Mouse (Mus musculus) liver, embryonic 13.5 days (tissue): Measurements from ENCODE around the gene Mpnd. TPM values are rescaled to one million over a fixed set of nuclear protein-coding genes. Genes with fewer than 3 reads are reported as not detected.

Experiments
- ATAC-seq: fragments of 200-750 bp; cut with Nextera tagmentation; 2 replicates; pipeline ENCODE4 v1.8.0; 2017; ENCODE audit warnings: low read depth, mild to moderate bottlenecking, moderate number of reproducible peaks, moderate library complexity
- DNase-seq: peaks from one replicate; pipeline ENCODE4 v3.0.0; 2022
- H3K27ac ChIP-seq: fragments of 300-500 bp; sonication (generic); 2 replicates; pipeline ENCODE4 v1.5.1; 2015; ENCODE audit warnings: moderate library complexity, mild to moderate bottlenecking, inconsistent platforms
- H3K27me3 ChIP-seq: fragments of 300-500 bp; sonication (generic); 2 replicates; pipeline ENCODE4 v1.6.1; 2015; ENCODE audit warnings: mild to moderate bottlenecking, inconsistent platforms
- H3K36me3 ChIP-seq: fragments of 300-500 bp; sonication (generic); 2 replicates; pipeline ENCODE4 v1.6.1; 2015; ENCODE audit warnings: mild to moderate bottlenecking, inconsistent platforms
- H3K4me1 ChIP-seq: fragments of 300-500 bp; sonication (generic); replicated peaks from 2 replicates; pipeline ENCODE4 v1.6.1; 2015; ENCODE audit warnings: inconsistent platforms
- H3K4me2 ChIP-seq: fragments of 300-500 bp; sonication (generic); 2 replicates; pipeline ENCODE4 v1.6.1; 2015; ENCODE audit warnings: inconsistent platforms, mild to moderate bottlenecking, moderate library complexity
- H3K4me3 ChIP-seq: fragments of 300-500 bp; sonication (generic); replicated peaks from 2 replicates; pipeline ENCODE4 v1.5.1; 2015; ENCODE audit warnings: mild to moderate bottlenecking, inconsistent platforms
- H3K9ac ChIP-seq: fragments of 300-500 bp; sonication (generic); 2 replicates; pipeline ENCODE4 v1.6.1; 2015; ENCODE audit warnings: mild to moderate bottlenecking, inconsistent platforms
- H3K9me3 ChIP-seq: fragments of 300-500 bp; sonication (generic); replicated peaks from 2 replicates; pipeline ENCODE4 v1.6.1; 2016; ENCODE audit warnings: inconsistent platforms
- WGBS: fragments of 180-500 bp; shearing (Covaris S2); methylation state at CpG from one replicate; pipeline ENCODE4 v1.1.7; 2015; ENCODE audit not compliant: insufficient replicate concordance; 5-methylcytosine and 5-hydroxymethylcytosine counted together
- polyA plus RNA-seq: library from polyadenylated mRNA; unstranded; fragments of >200 nt; fragmentation: Nextera tagmentation; extraction: Ambion mirVana; gene quantifications from 2 replicates; pipeline ENCODE4 v1.2.1, GENCODE M21; 2015

Mpnd gene
- polyA plus RNA-seq = 13.5 and 14.5 TPM in 2 replicates

DNA sequence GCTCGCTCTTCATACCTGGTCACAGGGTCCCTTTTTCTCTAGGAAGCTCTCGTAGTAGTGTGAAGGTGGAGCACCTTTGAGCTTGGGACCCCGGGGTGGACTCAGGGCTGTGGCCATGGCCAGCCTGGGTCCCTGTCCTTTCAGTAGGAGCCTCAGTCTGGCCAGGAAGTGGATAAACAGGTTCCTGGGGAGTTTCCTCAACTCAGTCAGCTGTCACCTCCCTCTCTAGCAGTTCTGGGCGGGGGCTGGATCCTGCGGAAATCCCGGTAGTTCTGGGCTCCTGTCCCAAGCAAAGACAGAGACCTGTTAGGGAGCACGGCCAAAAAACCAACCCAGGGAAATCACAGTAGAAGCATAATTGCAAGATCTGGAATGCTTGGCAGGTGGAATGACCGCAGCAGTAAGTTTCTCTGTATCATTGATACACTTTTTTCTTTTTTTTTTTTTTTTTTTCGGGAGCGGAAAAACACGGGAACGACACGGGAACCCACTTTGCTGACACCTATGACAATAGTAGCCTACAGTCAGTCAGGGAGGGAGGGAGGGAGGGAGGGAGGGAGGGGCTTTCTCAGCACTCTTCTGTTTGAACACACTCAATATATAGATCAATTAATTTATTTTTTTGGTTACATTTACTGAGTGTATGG, at the start of gene Mpnd, which contains the start of gene Stap2:
Gene Mpnd (plus strand): TSS at position 297 of the 647 bp plus-strand sequence.
Gene Stap2 (minus strand): TSS at position 170 of the 647 bp plus-strand sequence.
- no peak within 1 kb of the TSS for H3K9ac ChIP-seq
- no peak for ATAC-seq
- H3K4me3 ChIP-seq = no peak within 1 kb of the TSS

DNA sequence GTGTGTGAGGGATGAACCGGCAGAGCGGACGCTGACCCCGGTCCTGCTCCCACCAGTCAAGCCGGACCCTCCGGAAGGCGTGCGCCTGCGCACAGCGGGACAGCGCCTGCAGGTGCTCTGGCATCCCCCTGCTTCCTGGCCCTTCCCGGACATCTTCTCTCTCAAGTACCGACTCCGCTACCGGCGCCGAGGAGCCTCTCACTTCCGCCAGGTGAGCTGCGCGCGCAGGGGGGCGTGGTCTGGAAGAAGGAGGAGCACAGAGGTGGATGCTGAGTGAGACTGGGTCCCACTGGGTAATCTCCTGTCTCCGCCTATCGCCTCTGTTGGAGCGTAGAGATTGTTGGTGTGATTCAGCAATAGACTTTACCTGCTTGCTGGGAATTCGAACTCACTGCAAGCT, 49.4 kb upstream of the Mpnd start:
- peaks cover 49% of the 10 kb centered on the region for H3K4me1 ChIP-seq
- H3K4me2 ChIP-seq = peak overlapping the region; percentile 77
- peak overlapping the region; percentile 63 for H3K4me3 ChIP-seq
- DNase-seq (peak; percentile 76), ATAC-seq (peak; percentile 22)
- no peaks in the 10 kb centered on the region for H3K9me3 ChIP-seq
- peaks cover 11% of the 10 kb centered on the region; the same call in 1 of the 2 replicates for H3K27me3 ChIP-seq
- H3K27ac ChIP-seq = no peak overlapping the region
- 3% methylated on average over 26 of the region's 26 CpGs for WGBS
- peaks cover 8% of the 10 kb centered on the region for H3K36me3 ChIP-seq
- H3K9ac ChIP-seq = peak overlapping the region; percentile 66

More for the DNA sequence above, at the start of gene Mpnd, which contains the start of gene Stap2:
- Histone ChIP-seq H3K9me3 (no peaks in the 10 kb centered on the region), H3K36me3 (no peaks in the 10 kb centered on the region), H3K4me1 (peaks cover 38% of the 10 kb centered on the region), H3K27me3 (peaks cover 25% of the 10 kb centered on the region), H3K27ac (no peak within 1 kb of the TSS; the same call in 1 of the 2 replicates), H3K4me2 (0 out of 2 replicates have a peak within 1 kb of the TSS, but pooled peaks have one; percentile 11)
- no peak for DNase-seq
- WGBS = 19% methylated on average over 13 of the region's 13 CpGs

DNA sequence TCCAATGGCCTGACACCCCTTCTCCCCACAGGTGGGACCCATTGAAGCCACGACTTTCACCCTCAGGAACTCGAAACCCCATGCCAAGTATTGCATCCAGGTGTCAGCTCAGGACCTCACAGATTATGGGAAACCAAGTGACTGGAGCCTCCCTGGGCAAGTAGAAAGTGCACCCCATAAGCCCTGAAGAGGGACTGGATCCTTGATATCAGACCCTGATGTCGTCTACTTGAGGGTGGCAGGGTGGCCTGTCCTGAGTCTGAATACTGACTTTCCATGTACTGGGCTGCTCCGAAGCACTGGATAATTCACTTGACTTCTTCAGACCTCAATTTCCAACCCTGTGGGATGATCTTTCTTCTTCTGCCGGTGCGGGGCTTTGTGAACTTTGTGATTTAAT, 48.9 kb upstream of the Mpnd start:
- H3K27me3 ChIP-seq = peaks cover 11% of the 10 kb centered on the region; the same call in 1 of the 2 replicates
- H3K9me3 ChIP-seq = no peaks in the 10 kb centered on the region
- 42% methylated on average over 6 of the region's 6 CpGs for WGBS
- no peak overlapping the region for H3K27ac ChIP-seq
- H3K9ac ChIP-seq = peak overlapping the region; percentile 66; the same call in 1 of the 2 replicates
- peaks cover 49% of the 10 kb centered on the region for H3K4me1 ChIP-seq
- ATAC-seq (no peak), DNase-seq (no peak)
- peak overlapping the region; percentile 63 for H3K4me3 ChIP-seq
- peak overlapping the region; percentile 77 for H3K4me2 ChIP-seq
- peaks cover 12% of the 10 kb centered on the region for H3K36me3 ChIP-seq

DNA sequence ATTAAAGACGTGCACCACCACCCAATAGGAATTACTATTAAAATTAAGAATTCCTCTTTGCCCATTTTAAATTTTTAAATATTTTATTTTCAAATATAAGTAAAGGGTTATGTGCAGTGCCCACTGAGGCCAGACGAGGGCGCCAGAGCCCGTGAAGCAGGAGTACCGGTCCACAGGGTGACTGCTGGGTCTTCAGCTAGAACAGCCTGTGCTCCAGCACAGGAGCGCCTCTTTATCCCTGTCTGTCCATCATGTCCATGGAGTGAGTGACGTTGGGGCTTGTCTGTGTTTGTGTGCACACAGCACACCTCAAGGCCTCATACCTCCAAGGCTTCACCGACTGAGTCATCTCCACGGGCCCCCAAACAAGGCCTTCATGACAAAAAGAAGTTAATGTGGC, 48.3 kb upstream of the Mpnd start:
- DNase-seq (peak; percentile 68), ATAC-seq (no peak)
- H3K9me3 ChIP-seq = no peaks in the 10 kb centered on the region
- H3K4me2 ChIP-seq = 0 out of 2 replicates have a peak overlapping the region, but pooled peaks have one; percentile 7
- H3K9ac ChIP-seq = no peak overlapping the region
- H3K4me3 ChIP-seq = no peak overlapping the region
- H3K4me1 ChIP-seq = peaks cover 50% of the 10 kb centered on the region
- H3K27ac ChIP-seq = no peak overlapping the region
- peaks cover 18% of the 10 kb centered on the region for H3K36me3 ChIP-seq
- 19% methylated on average over 9 of the region's 9 CpGs for WGBS
- peaks cover 11% of the 10 kb centered on the region; the same call in 1 of the 2 replicates for H3K27me3 ChIP-seq

DNA sequence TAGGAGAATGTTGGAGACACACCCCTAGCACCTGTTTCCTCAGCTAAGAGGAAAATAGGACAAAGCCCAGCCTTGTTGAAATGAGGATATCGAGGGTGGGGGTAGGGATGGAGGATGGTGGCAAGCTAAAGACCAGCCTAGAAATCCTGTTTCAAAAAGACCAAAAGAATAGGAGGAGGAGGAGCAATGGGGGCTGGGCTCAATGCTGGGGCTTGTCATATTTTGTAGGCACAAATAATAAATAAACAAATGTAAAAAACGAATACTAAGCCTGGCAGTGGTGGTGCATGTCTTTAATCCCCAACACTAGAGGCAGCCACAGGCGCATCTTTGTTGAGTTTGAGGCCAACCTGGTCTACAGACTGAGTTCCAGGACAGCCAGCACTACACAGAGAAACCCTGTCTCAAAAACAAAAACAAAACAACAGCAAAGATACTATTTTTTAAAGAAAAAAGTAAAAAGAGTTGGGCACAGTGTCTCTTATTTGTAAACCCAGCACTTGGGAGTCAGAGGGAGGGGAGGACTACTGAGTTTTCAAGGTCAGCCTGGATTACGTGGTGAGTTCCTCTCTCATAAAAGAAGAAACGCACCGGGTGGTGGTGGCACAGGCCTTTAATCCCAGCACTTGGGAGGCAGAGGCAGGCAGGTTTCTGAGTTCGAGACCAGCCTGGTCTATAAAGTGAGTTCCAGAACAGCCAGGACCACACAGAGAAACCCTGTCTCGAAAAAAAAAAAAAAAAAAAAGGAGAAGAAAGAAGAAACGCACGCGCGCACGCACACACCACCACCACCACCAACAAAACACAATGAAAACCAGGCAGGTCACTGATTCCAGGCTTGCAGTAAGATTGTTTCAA, 47.6 kb upstream of the Mpnd start:
- no peak for DNase-seq
- H3K36me3 ChIP-seq = peaks cover 23% of the 10 kb centered on the region
- H3K4me3 ChIP-seq = peak overlapping the region; percentile 66
- peaks cover 55% of the 10 kb centered on the region for H3K4me1 ChIP-seq
- peak overlapping the region; percentile 75 for H3K9ac ChIP-seq
- WGBS = 64% methylated on average over 13 of the region's 13 CpGs
- H3K27me3 ChIP-seq = peaks cover 11% of the 10 kb centered on the region; the same call in 1 of the 2 replicates
- peak overlapping the region; percentile 89 for H3K27ac ChIP-seq
- no peak for ATAC-seq
- H3K9me3 ChIP-seq = no peaks in the 10 kb centered on the region
- H3K4me2 ChIP-seq = peak overlapping the region; percentile 83

DNA sequence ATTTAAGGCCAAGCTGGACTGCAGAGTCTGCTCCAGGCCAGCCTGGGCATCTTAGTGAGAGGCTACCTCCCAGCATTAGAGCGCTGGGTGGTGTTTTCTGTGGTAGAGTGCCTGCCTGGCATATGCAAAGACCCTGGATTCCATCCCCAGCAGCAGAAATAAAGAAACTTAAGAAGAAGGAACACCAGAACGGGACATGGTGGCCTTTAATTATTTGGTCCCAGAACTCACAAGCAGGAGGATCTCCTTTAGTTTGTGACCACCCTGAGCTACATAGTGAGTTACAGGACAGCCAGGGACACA, 47.0 kb upstream of the Mpnd start:
- ATAC-seq = no peak
- H3K36me3 ChIP-seq = peaks cover 27% of the 10 kb centered on the region
- peak overlapping the region; percentile 83 for H3K4me2 ChIP-seq
- H3K9ac ChIP-seq = peak overlapping the region; percentile 75
- peak overlapping the region; percentile 89 for H3K27ac ChIP-seq
- H3K27me3 ChIP-seq = peaks cover 11% of the 10 kb centered on the region; the same call in 1 of the 2 replicates
- peak overlapping the region; percentile 66 for H3K4me3 ChIP-seq
- DNase-seq = no peak
- H3K4me1 ChIP-seq = peaks cover 58% of the 10 kb centered on the region
- no peaks in the 10 kb centered on the region for H3K9me3 ChIP-seq
- WGBS = 35% methylated on average over 2 of the region's 2 CpGs

DNA sequence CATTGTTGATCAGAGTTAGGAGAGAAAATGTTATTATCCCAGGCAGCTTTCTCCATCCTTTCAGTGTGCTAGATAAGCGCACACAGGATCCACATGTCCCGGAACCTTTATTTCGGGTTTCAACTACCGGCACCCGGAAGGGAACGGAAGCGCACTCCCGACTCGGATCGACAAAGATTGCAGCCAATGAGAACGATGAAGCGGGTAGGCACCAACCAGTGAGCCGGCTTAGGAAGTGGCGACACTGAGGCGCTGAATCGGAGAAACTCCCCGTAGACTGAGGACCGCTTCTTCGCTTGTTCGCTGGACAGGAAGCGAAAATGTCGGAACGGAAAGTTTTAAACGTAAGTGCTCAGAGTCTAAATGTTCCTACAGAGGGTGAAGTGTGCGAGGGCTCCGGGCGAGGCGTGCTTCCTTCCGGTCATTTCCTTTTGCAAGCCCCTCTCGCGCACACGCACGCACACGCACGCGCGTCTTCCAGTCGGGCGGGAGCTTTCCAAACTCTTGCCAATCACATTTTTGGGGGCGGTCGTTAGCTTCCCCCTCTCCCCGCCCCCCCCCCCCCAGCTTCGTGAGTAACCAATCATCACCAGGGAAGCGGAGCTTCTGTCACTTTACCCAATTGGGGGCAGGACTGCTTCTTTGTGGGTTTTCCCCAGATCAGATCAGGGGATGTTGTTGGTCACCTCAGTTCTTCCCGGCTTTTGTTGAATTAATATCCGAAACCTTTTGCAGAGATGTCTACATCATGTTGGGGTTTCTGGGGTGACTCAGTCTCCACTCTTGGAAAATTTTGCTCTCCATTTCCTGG, 46.4 kb upstream of the Mpnd start, which contains the start of gene Yju2:
Gene Yju2 (plus strand): TSS at position 182 of the 811 bp plus-strand sequence.
- peaks cover 58% of the 10 kb centered on the region for H3K4me1 ChIP-seq
- peak; percentile 89 for ATAC-seq
- WGBS = under 1% methylated on average over 45 of the region's 46 CpGs

GRCm38 (mm10) chr17:55959946-55960740, 45.4 kb upstream of the Mpnd start:
- H3K4me3 ChIP-seq = peak overlapping the region; percentile 66
- H3K9me3 ChIP-seq = no peaks in the 10 kb centered on the region
- H3K36me3 ChIP-seq = peaks cover 42% of the 10 kb centered on the region
- H3K4me1 ChIP-seq = peaks cover 58% of the 10 kb centered on the region
- ATAC-seq (no peak), DNase-seq (no peak)
- peak overlapping the region; percentile 72 for H3K27ac ChIP-seq
- WGBS = 62% methylated on average over 10 of the region's 10 CpGs
- H3K4me2 ChIP-seq = peak overlapping the region; percentile 83
- H3K27me3 ChIP-seq = 0 out of 2 replicates have a peak, but pooled peaks cover under 1% of the 10 kb centered on the region
- H3K9ac ChIP-seq = peak overlapping the region; percentile 75

More for the DNA sequence above, 46.4 kb upstream of the Mpnd start, which contains the start of gene Yju2:
- peak; percentile 90 for DNase-seq
- Histone ChIP-seq H3K27ac (peak within 1 kb of the TSS; percentile 89), H3K9me3 (no peaks in the 10 kb centered on the region), H3K9ac (peak within 1 kb of the TSS; percentile 75), H3K4me2 (peak within 1 kb of the TSS; percentile 83), H3K4me3 (peak within 1 kb of the TSS; percentile 66), H3K36me3 (peaks cover 32% of the 10 kb centered on the region), H3K27me3 (peaks cover 10% of the 10 kb centered on the region; the same call in 1 of the 2 replicates)

- peak overlapping the region; percentile 75; the same call in 1 of the 2 replicates for H3K9ac ChIP-seq
- no peak overlapping the region for H3K27ac ChIP-seq
- no peak for DNase-seq
- H3K36me3 ChIP-seq = peaks cover 45% of the 10 kb centered on the region
- H3K4me3 ChIP-seq = no peak overlapping the region
- H3K9me3 ChIP-seq = no peaks in the 10 kb centered on the region
- no peaks in the 10 kb centered on the region for H3K27me3 ChIP-seq
- peak overlapping the region; percentile 83; the same call in 1 of the 2 replicates for H3K4me2 ChIP-seq
- ATAC-seq = no peak
- H3K4me1 ChIP-seq = peaks cover 55% of the 10 kb centered on the region
These were observed 44.7 kb upstream of the Mpnd start for GRCm38 (mm10) chr17:55960791-55961190.

GRCm38 (mm10) chr17:55961631-55962030, 43.9 kb upstream of the Mpnd start:
- DNase-seq (no peak), ATAC-seq (no peak)
- no peaks in the 10 kb centered on the region for H3K27me3 ChIP-seq
- no peak overlapping the region for H3K4me2 ChIP-seq
- no peak overlapping the region for H3K4me3 ChIP-seq
- peaks cover 47% of the 10 kb centered on the region for H3K4me1 ChIP-seq
- no peak overlapping the region for H3K27ac ChIP-seq
- no peaks in the 10 kb centered on the region for H3K9me3 ChIP-seq
- 90% methylated on average over 7 of the region's 7 CpGs for WGBS
- no peak overlapping the region for H3K9ac ChIP-seq
- peaks cover 54% of the 10 kb centered on the region for H3K36me3 ChIP-seq
